Mouse (Mus musculus): ENCODE results near the gene Fnbp1l. TPM values are rescaled to one million over a fixed set of nuclear protein-coding genes. Genes with fewer than 3 reads are reported as not detected.

The Fnbp1l gene
- polyA plus RNA-seq, 1 experiment from 2014 or later: 56.3 TPM

DNA sequence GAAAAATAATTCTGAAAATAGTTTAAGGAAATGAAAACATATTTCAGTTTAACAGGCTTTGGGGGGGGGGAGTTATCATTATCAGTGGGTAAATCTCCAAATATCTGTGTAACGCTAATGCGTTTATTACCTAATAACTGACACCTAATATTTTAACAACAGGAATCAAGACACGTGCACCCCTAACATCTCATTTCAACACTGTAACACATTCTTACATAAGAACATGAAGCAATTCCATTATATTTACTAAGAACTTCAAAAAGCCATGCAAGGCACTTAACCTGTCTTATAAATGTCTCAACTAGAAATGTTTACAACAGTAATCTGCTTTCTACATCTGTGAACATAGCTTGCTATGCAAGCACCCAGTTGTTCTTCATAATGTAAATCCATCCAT, 68.3 kb downstream of the Fnbp1l start:
- ATAC-seq (ENCODE audit: insufficient read depth) (no peak), DNase-seq (no peak)
- TF ChIP-seq CTCF (IDR thresholded peaks at IDR 0.05; ENCODE audit: low read depth): no peak
- no peak overlapping the region for H3K27ac ChIP-seq (ENCODE audit: low read depth)
- H3K4me3 ChIP-seq (ENCODE audit: low read depth, low read length): no peak overlapping the region
- peaks cover 25% of the 10 kb centered on the region for H3K36me3 ChIP-seq (ENCODE audit: insufficient read depth)
- H3K4me2 ChIP-seq: no peak overlapping the region
- no peak overlapping the region for H3K9ac ChIP-seq
- H3K4me1 ChIP-seq (ENCODE audit: insufficient read depth): no peaks in the 10 kb centered on the region
- WGBS: 83% methylated on average over 3 of the region's 3 CpGs
- H3K9me3 ChIP-seq (ENCODE audit: low read depth, low read length): no peaks in the 10 kb centered on the region
- no peaks in the 10 kb centered on the region for H3K27me3 ChIP-seq (ENCODE audit: insufficient read depth, low read length)

GRCm38 (mm10) chr3:122547469-122547868, 72.0 kb downstream of the Fnbp1l start:
- Histone ChIP-seq H3K9ac (no peak overlapping the region), H3K4me3 (ENCODE audit: low read depth, low read length) (no peak overlapping the region), H3K9me3 (ENCODE audit: low read depth, low read length) (no peaks in the 10 kb centered on the region), H3K4me2 (no peak overlapping the region), H3K4me1 (ENCODE audit: insufficient read depth) (no peaks in the 10 kb centered on the region), H3K27ac (ENCODE audit: low read depth) (no peak overlapping the region), H3K36me3 (ENCODE audit: insufficient read depth) (peaks cover 58% of the 10 kb centered on the region), H3K27me3 (ENCODE audit: insufficient read depth, low read length) (no peaks in the 10 kb centered on the region)
- TF ChIP-seq CTCF (IDR thresholded peaks at IDR 0.05; ENCODE audit: low read depth): no peak
- 69% methylated on average over 4 of the region's 4 CpGs for WGBS
- DNase-seq (no peak), ATAC-seq (ENCODE audit: insufficient read depth) (no peak)

DNA sequence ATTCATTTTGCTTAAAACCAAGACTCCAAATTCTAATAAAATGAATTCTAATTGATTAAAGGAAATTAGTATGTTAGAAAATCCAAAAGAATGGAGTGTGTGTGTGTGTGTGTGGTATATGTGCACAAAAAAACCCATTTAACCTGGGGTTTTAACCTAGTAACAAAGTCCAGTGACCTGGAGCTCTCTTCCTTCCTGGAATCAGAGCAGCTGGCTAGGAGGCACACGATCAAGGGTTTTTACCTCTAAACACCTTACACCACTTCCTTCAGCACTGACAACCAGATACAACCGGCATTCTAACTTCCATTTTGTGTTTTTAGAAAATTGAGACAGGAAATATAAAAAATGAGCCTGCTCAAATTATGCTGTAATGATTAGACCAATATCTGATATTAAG, 74.2 kb downstream of the Fnbp1l start:
- no peak for ATAC-seq (ENCODE audit: insufficient read depth)
- TF ChIP-seq CTCF (IDR thresholded peaks at IDR 0.05; ENCODE audit: low read depth): no peak
- no peaks in the 10 kb centered on the region for H3K9me3 ChIP-seq (ENCODE audit: low read depth, low read length)
- DNase-seq: no peak
- peaks cover 77% of the 10 kb centered on the region for H3K36me3 ChIP-seq (ENCODE audit: insufficient read depth)
- no peak overlapping the region for H3K27ac ChIP-seq (ENCODE audit: low read depth)
- H3K4me3 ChIP-seq (ENCODE audit: low read depth, low read length): no peak overlapping the region
- WGBS: 76% methylated on average over 2 of the region's 2 CpGs
- H3K27me3 ChIP-seq (ENCODE audit: insufficient read depth, low read length): no peaks in the 10 kb centered on the region
- no peaks in the 10 kb centered on the region for H3K4me1 ChIP-seq (ENCODE audit: insufficient read depth)
- no peak overlapping the region for H3K4me2 ChIP-seq
- no peak overlapping the region for H3K9ac ChIP-seq

DNA sequence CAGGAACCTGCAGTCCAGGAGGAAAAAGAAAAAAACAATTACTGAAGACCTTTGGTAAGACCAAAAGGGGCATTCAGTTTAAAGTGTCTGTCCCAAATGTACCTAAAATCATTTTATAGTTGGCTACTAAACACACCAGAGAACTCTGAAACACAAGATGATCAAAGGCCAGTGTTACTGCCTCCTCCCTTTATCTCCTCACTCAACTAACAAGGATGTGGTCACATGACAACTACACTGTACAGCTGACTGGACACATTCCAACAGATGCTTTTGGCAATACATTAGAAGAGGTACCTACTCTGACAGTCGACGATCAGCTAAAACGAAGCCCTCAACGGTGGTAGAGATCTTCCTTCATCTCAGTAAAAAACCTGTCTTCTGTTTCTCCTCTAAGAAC, 78.6 kb downstream of the Fnbp1l start:
- DNase-seq (no peak), ATAC-seq (ENCODE audit: insufficient read depth) (no peak)
- H3K27ac ChIP-seq (ENCODE audit: low read depth): no peak overlapping the region
- no peak overlapping the region for H3K9ac ChIP-seq
- no peak overlapping the region for H3K4me3 ChIP-seq (ENCODE audit: low read depth, low read length)
- H3K36me3 ChIP-seq (ENCODE audit: insufficient read depth): peaks cover 83% of the 10 kb centered on the region
- H3K4me1 ChIP-seq (ENCODE audit: insufficient read depth): no peaks in the 10 kb centered on the region
- no peak overlapping the region for H3K4me2 ChIP-seq
- no peak for TF ChIP-seq CTCF (IDR thresholded peaks at IDR 0.05; ENCODE audit: low read depth)
- WGBS: 67% methylated on average over 4 of the region's 4 CpGs
- no peaks in the 10 kb centered on the region for H3K27me3 ChIP-seq (ENCODE audit: insufficient read depth, low read length)
- no peaks in the 10 kb centered on the region for H3K9me3 ChIP-seq (ENCODE audit: low read depth, low read length)

GRCm38 (mm10) chr3:122539961-122540690, 79.4 kb downstream of the Fnbp1l start:
- peaks cover 76% of the 10 kb centered on the region for H3K36me3 ChIP-seq (ENCODE audit: insufficient read depth)
- WGBS: 77% methylated on average over 17 of the region's 17 CpGs

GRCm38 (mm10) chr3:122538851-122539250, 80.7 kb downstream of the Fnbp1l start:
- Histone ChIP-seq H3K4me1 (ENCODE audit: insufficient read depth) (no peaks in the 10 kb centered on the region), H3K27me3 (ENCODE audit: insufficient read depth, low read length) (no peaks in the 10 kb centered on the region), H3K9ac (no peak overlapping the region), H3K9me3 (ENCODE audit: low read depth, low read length) (no peaks in the 10 kb centered on the region), H3K36me3 (ENCODE audit: insufficient read depth) (peaks cover 64% of the 10 kb centered on the region), H3K4me2 (no peak overlapping the region), H3K4me3 (ENCODE audit: low read depth, low read length) (no peak overlapping the region), H3K27ac (ENCODE audit: low read depth) (no peak overlapping the region)
- no peak for ATAC-seq (ENCODE audit: insufficient read depth)
- WGBS: 83% methylated on average over 2 of the region's 2 CpGs
- DNase-seq: no peak
- TF ChIP-seq CTCF (IDR thresholded peaks at IDR 0.05; ENCODE audit: low read depth): no peak

More at GRCm38 (mm10) chr3:122539961-122540690, 79.4 kb downstream of the Fnbp1l start:
- no peak overlapping the region for H3K4me2 ChIP-seq
- H3K4me1 ChIP-seq (ENCODE audit: insufficient read depth): no peaks in the 10 kb centered on the region
- no peak for TF ChIP-seq CTCF (IDR thresholded peaks at IDR 0.05; ENCODE audit: low read depth)
- DNase-seq: no peak
- H3K9ac ChIP-seq: no peak overlapping the region
- no peak overlapping the region for H3K27ac ChIP-seq (ENCODE audit: low read depth)
- H3K4me3 ChIP-seq (ENCODE audit: low read depth, low read length): no peak overlapping the region
- no peaks in the 10 kb centered on the region for H3K9me3 ChIP-seq (ENCODE audit: low read depth, low read length)
- H3K27me3 ChIP-seq (ENCODE audit: insufficient read depth, low read length): no peaks in the 10 kb centered on the region
- ATAC-seq (ENCODE audit: insufficient read depth): no peak

DNA sequence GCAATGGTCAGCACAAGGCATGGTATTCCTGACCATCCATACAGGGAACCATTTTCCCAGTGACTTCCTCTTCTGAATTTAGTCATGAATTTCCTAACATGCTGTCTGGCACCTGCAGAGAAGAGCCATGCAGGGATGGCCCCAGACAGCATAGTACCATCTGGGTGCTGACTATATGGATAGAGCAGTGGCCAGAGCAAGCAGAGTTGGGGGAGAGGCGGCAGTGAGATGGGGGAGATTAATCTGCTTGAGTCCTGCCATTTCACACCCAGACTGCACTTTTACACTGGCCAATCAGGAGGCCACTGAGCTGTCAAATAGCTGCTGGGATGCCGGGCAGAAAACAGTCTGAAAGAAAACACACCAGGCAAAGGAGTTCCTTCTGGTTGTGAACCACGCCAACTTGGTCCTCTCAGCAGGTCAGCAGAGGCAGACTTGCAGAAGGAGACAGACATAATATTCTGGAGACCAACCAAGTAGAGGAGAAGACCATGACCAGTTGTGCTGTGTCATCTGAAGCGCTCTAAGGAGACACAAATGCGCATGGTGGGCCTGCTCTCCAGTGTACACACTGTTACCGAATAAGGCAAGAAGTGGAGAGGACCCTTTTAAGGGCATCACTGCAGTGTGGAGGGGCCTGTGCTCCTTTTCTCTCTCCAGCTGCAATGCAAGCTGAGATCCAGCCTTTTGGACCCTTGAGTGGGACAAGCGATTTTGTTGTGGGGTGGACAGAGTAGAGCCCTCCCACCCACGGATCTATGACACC, 83.4 kb downstream of the Fnbp1l start:
- Histone ChIP-seq H3K27me3 (ENCODE audit: insufficient read depth, low read length) (no peaks in the 10 kb centered on the region), H3K4me2 (no peak overlapping the region), H3K9ac (no peak overlapping the region), H3K36me3 (ENCODE audit: insufficient read depth) (peaks cover 41% of the 10 kb centered on the region), H3K4me1 (ENCODE audit: insufficient read depth) (no peaks in the 10 kb centered on the region), H3K27ac (ENCODE audit: low read depth) (no peak overlapping the region), H3K9me3 (ENCODE audit: low read depth, low read length) (no peaks in the 10 kb centered on the region), H3K4me3 (ENCODE audit: low read depth, low read length) (no peak overlapping the region)
- ATAC-seq (ENCODE audit: insufficient read depth): no peak; the same call in 1 of the 2 replicates
- DNase-seq: no peak
- TF ChIP-seq CTCF (IDR thresholded peaks at IDR 0.05; ENCODE audit: low read depth): no peak
- WGBS: 81% methylated on average over 8 of the region's 8 CpGs
